Mouse (Mus musculus) E14TG2a.4 (cell line): Measurements from ENCODE around the gene Olfr679.
A peak's percentile ranks its signal among the peaks of the same experiment; 100 is the strongest.
"Not testable (repeated sequence)": the region's sequence is repeated elsewhere in the genome, so short reads cannot be mapped to it uniquely, and the experiment has no call there.

ENCODE experiments used
- H3K27me3 ChIP-seq: 2 replicates; pipeline ENCODE4 v1.6.1; 2014; ENCODE audit warnings: low read length, control low read depth; ENCODE audit not compliant: insufficient read depth
- H3K36me3 ChIP-seq: 2 replicates; pipeline ENCODE4 v1.6.1; 2014; ENCODE audit warnings: low read length, control low read depth; ENCODE audit not compliant: insufficient read depth
- H3K4me1 ChIP-seq: replicated peaks from 2 replicates; pipeline ENCODE4 v1.6.1; 2014; ENCODE audit warnings: low read depth, low read length, control low read depth
- H3K4me3 ChIP-seq: replicated peaks from 2 replicates; pipeline ENCODE4 v1.5.1; 2014; ENCODE audit warnings: mild to moderate bottlenecking, low read length
- H3K9me3 ChIP-seq: 2 replicates; pipeline ENCODE4 v1.6.1; 2014; ENCODE audit warnings: low read length, control low read depth
- CTCF ChIP-seq: conservative IDR thresholded peaks from 2 replicates; pipeline ENCODE4 v1.5.1; 2014; ENCODE audit warnings: low read length
- NANOG ChIP-seq: IDR thresholded peaks from 2 replicates; pipeline ENCODE4 v1.6.1; 2014; ENCODE audit warnings: borderline replicate concordance, low read length, mixed read lengths
- POU5F1 ChIP-seq: IDR thresholded peaks from 2 replicates; pipeline ENCODE4 v1.6.1; 2014; ENCODE audit warnings: low read length, borderline replicate concordance

The Olfr679 gene

DNA sequence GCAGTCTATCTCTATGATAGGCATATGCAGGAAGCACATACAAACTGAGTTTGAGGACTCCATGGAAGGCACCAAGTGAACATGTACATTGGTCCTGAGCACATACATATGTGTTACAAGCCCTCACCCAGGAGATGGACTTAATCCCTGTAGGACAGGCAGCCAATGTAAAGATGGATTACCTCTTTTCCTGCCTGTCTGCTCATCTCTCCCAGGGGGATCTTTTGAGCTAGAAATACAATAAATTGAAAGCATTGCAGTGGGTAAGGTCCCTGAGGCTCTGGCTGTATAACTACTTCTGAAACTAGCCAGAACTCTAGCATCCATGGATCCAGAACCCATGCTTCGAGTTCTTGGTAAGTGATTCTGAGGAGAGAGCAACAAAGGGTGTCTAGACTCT, at the start of gene Olfr679:
TSS of gene Olfr679 (plus strand) at position 301 of the 400 bp plus-strand sequence.
- Histone ChIP-seq H3K9me3 (no peaks in the 10 kb centered on the region), H3K36me3 (no peaks in the 10 kb centered on the region), H3K4me3 (no peak within 1 kb of the TSS), H3K27me3 (no peaks in the 10 kb centered on the region), H3K4me1 (no peaks in the 10 kb centered on the region)
- TF ChIP-seq CTCF (no peak), POU5F1 (no peak), NANOG (no peak)

GRCm38 (mm10) chr7:105032398-105032797, 48.6 kb upstream of the Olfr679 start, which contains the start of gene Olfr676:
TSS of gene Olfr676 (plus strand) at chr7:105032698.
- H3K9me3 ChIP-seq: no peaks in the 10 kb centered on the region
- H3K4me3 ChIP-seq: no peak within 1 kb of the TSS
- H3K27me3 ChIP-seq: no peaks in the 10 kb centered on the region
- TF ChIP-seq CTCF (no peak), POU5F1 (no peak), NANOG (no peak)
- no peaks in the 10 kb centered on the region for H3K4me1 ChIP-seq
- H3K36me3 ChIP-seq: no peaks in the 10 kb centered on the region

- not testable (repeated sequence) for H3K4me1 ChIP-seq, H3K27me3 ChIP-seq, H3K9me3 ChIP-seq, H3K4me3 ChIP-seq, H3K36me3 ChIP-seq
Observed at GRCm38 (mm10) chr7:105033836-105034235, 47.2 kb upstream of the Olfr679 start.

- Histone ChIP-seq H3K4me3 (no peak overlapping the region), H3K36me3 (no peaks in the 10 kb centered on the region), H3K27me3 (no peaks in the 10 kb centered on the region), H3K4me1 (no peaks in the 10 kb centered on the region), H3K9me3 (no peaks in the 10 kb centered on the region)
- TF ChIP-seq POU5F1: no peak
- peak; percentile 16; the same call in 1 of the 2 replicates for TF ChIP-seq CTCF
Observed at GRCm38 (mm10) chr7:105058951-105059350, 22.1 kb upstream of the Olfr679 start.

DNA sequence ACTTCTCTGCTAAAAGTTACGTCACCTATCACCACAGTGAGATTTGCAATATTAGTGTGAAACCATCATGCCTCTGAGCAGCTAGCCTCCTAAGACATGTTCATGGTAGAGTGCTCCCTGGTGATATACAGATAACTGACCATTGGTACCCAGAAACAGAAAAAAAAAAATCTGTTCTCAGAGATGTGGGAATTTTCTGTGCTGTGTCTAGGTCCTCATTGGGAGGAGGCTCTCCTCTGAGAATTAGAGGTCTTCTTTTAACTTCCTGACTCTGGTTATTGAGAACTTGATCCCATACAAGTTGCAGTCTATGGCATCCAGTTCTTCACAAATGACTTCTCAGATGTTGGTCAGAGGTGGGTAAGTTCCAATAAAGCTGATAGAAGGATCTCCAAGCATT, 16.8 kb upstream of the Olfr679 start, which contains the start of gene Olfr678:
TSS of gene Olfr678 (plus strand) at position 301 of the 400 bp plus-strand sequence.
- Histone ChIP-seq H3K4me1 (no peaks in the 10 kb centered on the region), H3K36me3 (no peaks in the 10 kb centered on the region), H3K4me3 (no peak within 1 kb of the TSS), H3K27me3 (no peaks in the 10 kb centered on the region), H3K9me3 (no peaks in the 10 kb centered on the region)
- TF ChIP-seq POU5F1 (no peak), NANOG (no peak), CTCF (no peak)

DNA sequence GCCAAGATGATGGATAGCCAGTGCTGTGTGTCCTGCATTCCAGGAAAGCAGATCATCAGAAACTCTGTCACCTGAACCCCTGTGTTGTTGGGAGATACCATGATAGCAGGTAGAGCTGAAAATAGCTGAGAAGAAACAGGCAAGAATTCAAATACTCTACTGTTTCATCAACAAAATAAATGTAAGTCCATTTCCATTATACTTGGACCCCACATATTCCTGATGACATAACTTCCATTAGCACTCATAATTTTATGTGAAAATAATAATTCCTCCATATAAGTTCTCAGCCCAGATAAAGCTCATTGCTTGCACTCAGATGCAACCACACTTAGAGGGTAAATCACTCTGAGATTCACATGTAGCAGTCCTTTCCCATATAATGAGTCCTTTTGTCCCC, 11.7 kb downstream of the Olfr679 start, which contains the start of gene Olfr680-ps1:
TSS of gene Olfr680-ps1 (minus strand) at position 101 of the 400 bp plus-strand sequence.
- H3K4me3 ChIP-seq, H3K27me3 ChIP-seq, H3K36me3 ChIP-seq, H3K9me3 ChIP-seq, H3K4me1 ChIP-seq: not testable (repeated sequence)

- Histone ChIP-seq H3K4me3 (no peak within 1 kb of the TSS), H3K9me3 (no peaks in the 10 kb centered on the region), H3K27me3 (no peaks in the 10 kb centered on the region), H3K4me1 (no peaks in the 10 kb centered on the region), H3K36me3 (no peaks in the 10 kb centered on the region)
- TF ChIP-seq CTCF: no peak
- no peak for TF ChIP-seq POU5F1
- TF ChIP-seq NANOG: no peak
Observed at GRCm38 (mm10) chr7:105116536-105116935, 35.5 kb downstream of the Olfr679 start, which contains the start of gene Olfr681. TSS of gene Olfr681 (plus strand) at chr7:105116836.
